28 mouse cellular contexts compared by ENCODE assay signal in genomic region chr9:121035296-121035695, GRCm38 (mm10).
"Had no signal": no experiment of that assay in that cellular context is flagged by ENCODE, and none has a peak within 500 bp of the region (broad histone marks: within the 10 kb centered on the region; RNA-seq: fewer than 3 reads in every experiment).

No protein-coding gene starts in this region.

- H3K27ac ChIP-seq: embryonic facial prominence, embryonic 10.5 days; embryonic facial prominence, embryonic 12.5 days; embryonic facial prominence, embryonic 13.5 days; embryonic facial prominence, embryonic 15.5 days; forebrain, embryonic 10.5 days; forebrain, embryonic 12.5 days; forebrain, embryonic 13.5 days; forebrain, embryonic 15.5 days; gastrocnemius, adult 2 months; heart, adult 2 months had no signal

- ATAC-seq: forebrain, embryonic 13.5 days; forebrain, embryonic 14.5 days; forebrain, embryonic 15.5 days; forebrain, embryonic 16.5 days; forebrain, postnatal 0 days had no signal

- H3K36me3 ChIP-seq: embryonic facial prominence, embryonic 10.5 days; embryonic facial prominence, embryonic 12.5 days; embryonic facial prominence, embryonic 13.5 days; embryonic facial prominence, embryonic 15.5 days; forebrain, embryonic 10.5 days; forebrain, embryonic 12.5 days; forebrain, embryonic 15.5 days had no signal

- H3K9me3 ChIP-seq: embryonic facial prominence, embryonic 10.5 days; embryonic facial prominence, embryonic 12.5 days; embryonic facial prominence, embryonic 13.5 days; embryonic facial prominence, embryonic 15.5 days; forebrain, embryonic 10.5 days; forebrain, embryonic 12.5 days; forebrain, embryonic 13.5 days; forebrain, embryonic 15.5 days had no signal

- H3K9ac ChIP-seq: embryonic facial prominence, embryonic 12.5 days; embryonic facial prominence, embryonic 13.5 days; embryonic facial prominence, embryonic 15.5 days; forebrain, embryonic 12.5 days; forebrain, embryonic 13.5 days; forebrain, embryonic 15.5 days; forebrain, postnatal 0 days had no signal

- H3K4me3 ChIP-seq: embryonic facial prominence, embryonic 10.5 days; embryonic facial prominence, embryonic 12.5 days; embryonic facial prominence, embryonic 13.5 days; embryonic facial prominence, embryonic 15.5 days; erythroblast, embryonic 14.5 days; forebrain, embryonic 10.5 days; forebrain, embryonic 12.5 days; forebrain, embryonic 13.5 days; forebrain, embryonic 15.5 days; gastrocnemius, adult 2 months; heart, adult 2 months had no signal

- DNase-seq: cerebellum, adult 2 months; cerebellum, adult 8-10 months; cerebellum, adult 9-10 months; cerebellum, adult 9-11 months; cerebellum, postnatal 10 days; cerebellum, postnatal 14 days; cerebellum, postnatal 25 days; cerebellum, postnatal 36 days; embryo, embryonic 11 days; forebrain, postnatal 0 days; gastrocnemius, adult 2 months; gastrocnemius, postnatal 10 days; gastrocnemius, postnatal 14 days; gastrocnemius, postnatal 25 days; gastrocnemius, postnatal 36 days; heart, adult 18-20 months; heart, adult 2 months had no signal

- H3K27me3 ChIP-seq: embryonic facial prominence, embryonic 13.5 days; embryonic facial prominence, embryonic 15.5 days; forebrain, embryonic 13.5 days; forebrain, embryonic 15.5 days had no signal

- H3K4me2 ChIP-seq: embryonic facial prominence, embryonic 12.5 days; embryonic facial prominence, embryonic 13.5 days; embryonic facial prominence, embryonic 15.5 days; forebrain, embryonic 12.5 days; forebrain, embryonic 13.5 days; forebrain, embryonic 15.5 days had no signal
